Mouse (Mus musculus) fat pad, adult 2 months (tissue): ENCODE results near the gene Ngfr.

Experiments used
- DNase-seq: peaks from one replicate; pipeline ENCODE4 v3.0.0-alpha.2; 2011; ENCODE audit warnings: low read depth, low spot score; ENCODE audit errors: extremely low read depth

Gene Ngfr

DNA sequence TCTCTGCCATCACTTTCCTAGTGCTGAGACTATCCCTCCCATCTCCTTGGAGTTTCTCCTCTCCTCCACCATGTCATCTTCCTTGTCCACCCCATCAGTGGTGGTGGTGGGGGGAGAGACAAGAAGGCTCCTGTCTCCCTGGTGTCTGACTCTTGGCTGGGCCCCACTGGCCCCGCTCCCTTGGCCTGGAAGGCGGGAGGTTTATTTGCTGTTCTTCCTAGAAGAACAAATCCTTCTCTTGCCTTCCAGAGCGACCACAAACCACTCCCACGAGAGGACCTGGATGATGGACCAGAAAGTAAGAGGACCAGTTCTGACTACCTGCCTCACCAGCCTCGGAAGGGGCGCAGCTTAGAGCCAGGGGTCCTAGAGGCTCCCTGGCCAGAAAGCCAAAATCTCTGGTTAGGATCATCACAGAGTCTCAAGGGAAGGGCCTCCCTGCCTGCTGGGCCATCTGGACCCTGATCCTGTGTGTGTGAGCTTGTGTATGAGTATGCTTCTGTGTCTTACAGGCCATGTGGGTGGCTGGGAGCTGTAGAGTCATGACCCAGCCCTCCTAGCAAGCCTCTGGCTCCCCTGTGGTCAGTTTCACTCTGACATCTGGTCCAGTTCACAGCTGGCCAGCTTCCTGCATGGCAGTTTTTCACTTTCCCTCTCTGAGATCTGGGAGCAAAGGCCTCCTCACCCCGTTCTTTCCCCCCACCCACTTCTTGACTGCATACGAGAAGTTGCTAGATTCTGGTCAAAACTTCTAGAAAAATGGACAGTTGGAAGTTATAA lies 19.4 kb downstream of the Ngfr start:
- DNase-seq = no peak

DNA sequence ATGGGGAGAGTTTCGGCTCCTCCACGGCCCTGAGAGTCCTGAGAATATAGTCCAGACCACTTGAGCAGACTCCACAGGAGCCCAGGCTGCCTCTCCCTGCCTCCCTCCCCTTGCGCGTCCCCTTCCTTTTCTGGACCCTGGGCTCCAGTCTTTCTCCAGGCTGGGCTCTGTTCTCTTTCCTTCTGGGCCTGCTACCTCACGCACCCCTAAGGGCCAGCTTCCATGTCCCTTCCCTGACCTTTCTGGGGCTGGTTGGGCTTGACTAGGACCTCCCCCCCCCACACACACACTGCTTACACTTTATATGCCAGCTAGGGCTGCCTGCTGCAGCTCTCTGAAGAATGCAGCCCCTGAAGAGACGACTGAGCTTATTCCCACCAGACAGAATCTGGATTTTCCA lies 20.2 kb downstream of the Ngfr start:
- DNase-seq = no peak

- no peak for DNase-seq
Measured at GRCm38 (mm10) chr11:95565327-95565726, 22.2 kb downstream of the Ngfr start.

DNA sequence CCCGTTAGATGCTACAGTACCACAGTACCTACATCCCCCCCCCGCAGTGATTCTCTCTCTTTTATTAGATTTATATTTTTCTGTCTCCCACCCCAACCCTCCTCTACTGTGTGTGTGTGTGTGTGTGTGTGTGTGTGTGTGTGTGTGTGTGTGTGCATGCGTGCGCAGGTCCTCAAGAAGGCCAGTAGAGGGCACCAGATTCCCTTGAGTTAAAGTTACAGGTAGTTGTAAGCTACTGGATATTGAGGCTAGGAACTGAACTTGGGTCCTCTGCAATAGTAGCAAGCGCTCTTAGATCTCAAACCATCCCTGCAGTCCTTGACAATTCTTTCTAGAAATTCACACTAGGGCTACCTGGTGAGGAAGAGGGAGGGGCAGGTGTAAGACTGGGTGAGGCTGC lies 23.7 kb downstream of the Ngfr start:
- DNase-seq = no peak

- no peak for DNase-seq
Measured at GRCm38 (mm10) chr11:95560773-95561172, 26.8 kb downstream of the Ngfr start.

DNA sequence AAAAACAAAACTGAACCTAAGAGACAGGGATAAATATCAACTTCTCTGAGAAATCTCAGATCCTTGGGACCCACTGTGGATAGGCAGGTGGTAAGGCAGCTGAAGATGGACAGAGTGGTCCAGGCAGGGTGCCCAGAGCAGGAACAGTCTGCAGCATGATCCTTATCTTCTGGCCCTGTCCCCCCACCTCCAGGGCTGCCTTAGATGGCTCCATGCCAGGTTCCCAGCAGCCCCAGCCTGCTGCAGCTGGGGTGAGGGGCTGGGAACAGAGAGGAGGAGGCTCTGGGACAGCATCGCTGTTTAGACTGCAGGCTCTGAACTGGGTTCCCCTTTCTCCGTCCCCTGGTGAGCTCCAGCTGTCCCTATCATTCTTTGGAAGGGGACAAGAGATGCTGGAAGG lies 27.8 kb downstream of the Ngfr start:
- DNase-seq = no peak

- peak; percentile 56 for DNase-seq
Measured at GRCm38 (mm10) chr11:95557719-95558118, 29.8 kb downstream of the Ngfr start.

DNA sequence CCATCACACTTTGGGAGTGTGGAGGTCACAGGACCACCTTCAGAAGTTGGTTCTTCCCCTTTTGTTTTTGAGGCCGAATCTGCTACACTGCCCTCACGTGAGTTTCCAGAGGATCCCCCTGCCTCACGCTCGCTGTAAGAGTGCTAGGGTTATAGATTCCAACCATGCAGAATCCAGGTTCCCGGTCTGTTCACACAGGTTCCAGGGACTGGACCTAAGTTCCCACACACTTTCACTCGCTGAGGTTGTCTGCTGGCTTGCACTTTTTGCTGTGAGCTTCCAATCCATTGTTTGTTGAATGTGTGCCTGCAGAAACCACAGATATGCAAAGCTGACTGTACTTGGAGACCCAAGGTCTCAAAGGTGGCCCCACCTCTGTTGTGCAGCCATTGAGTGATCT lies 30.5 kb downstream of the Ngfr start:
- DNase-seq = no peak

GRCm38 (mm10) chr11:95555279-95555678 lies 32.3 kb downstream of the Ngfr start:
- DNase-seq = no peak

DNA sequence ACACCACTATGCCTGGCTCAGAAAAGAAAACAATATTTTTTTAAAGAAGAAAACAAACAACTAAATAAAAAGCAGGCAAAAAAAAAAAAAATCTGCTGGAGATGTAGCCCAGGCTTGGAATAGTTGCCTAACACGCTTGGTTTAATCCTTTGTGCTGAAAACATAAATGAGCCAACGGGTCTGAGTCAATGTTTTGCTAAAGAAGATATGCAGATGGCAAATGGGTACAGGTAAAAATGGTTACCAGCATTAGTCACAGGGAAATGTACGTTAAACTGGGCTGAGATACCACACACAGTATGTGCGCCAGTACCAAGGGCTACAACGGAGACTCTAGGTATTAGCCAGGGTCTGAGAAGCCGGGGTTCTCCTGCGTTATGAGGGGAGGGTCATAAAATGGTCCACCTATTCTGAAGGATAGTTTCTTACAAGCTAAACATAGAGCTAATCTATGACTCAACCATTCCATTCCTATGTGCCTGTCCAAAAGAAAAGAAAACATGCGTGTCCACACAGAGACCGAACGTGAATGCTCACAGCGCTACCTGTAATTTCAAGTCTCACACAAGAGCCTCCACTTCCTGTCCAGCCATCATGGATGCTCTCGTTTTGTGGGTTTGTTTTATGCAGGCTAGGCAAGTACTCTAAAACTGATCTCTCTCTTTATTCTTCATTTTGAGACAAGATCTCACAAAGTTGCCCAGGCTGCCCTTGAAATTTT lies 37.1 kb downstream of the Ngfr start:
- no peak for DNase-seq

- DNase-seq = no peak
Measured at GRCm38 (mm10) chr11:95546021-95546782, 41.3 kb downstream of the Ngfr start.

DNA sequence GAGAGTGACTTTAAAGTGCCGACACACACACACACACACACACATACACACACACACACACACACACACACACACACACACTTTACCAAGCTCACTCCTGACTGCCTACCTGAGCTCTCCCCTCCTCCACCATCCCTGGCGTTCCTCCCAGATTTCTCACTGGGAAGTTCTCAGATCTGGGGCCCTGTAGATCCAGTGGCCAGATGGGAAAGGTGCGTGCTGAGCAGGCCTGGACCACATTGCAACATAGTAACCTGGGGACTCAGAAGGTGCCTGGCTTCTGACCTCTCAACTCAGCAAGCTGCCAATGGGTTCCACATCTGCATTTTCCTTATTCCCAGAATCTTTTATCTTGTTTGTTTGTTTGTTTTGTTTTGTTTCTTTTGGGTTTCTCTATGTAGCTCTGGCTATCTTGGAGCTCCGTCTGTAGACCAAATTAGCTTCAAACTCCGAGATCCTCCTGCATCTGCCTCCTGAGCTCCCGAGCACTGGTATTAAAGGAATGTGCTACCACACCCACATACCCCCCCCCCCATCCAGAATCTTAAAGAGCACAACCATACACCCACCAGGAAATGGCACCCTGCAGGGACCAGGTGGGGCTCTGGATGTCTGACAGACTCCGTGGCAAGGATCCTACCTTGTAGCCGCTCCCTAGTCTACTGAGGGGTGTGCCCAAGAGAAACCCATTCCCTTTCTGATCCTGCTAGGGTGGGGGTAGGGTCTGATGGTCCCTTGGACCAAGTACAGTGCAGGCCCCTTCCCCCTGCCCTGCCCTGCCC lies 42.8 kb downstream of the Ngfr start:
- no peak for DNase-seq

- DNase-seq = no peak
Measured at GRCm38 (mm10) chr11:95540637-95541385, 46.7 kb downstream of the Ngfr start.

DNA sequence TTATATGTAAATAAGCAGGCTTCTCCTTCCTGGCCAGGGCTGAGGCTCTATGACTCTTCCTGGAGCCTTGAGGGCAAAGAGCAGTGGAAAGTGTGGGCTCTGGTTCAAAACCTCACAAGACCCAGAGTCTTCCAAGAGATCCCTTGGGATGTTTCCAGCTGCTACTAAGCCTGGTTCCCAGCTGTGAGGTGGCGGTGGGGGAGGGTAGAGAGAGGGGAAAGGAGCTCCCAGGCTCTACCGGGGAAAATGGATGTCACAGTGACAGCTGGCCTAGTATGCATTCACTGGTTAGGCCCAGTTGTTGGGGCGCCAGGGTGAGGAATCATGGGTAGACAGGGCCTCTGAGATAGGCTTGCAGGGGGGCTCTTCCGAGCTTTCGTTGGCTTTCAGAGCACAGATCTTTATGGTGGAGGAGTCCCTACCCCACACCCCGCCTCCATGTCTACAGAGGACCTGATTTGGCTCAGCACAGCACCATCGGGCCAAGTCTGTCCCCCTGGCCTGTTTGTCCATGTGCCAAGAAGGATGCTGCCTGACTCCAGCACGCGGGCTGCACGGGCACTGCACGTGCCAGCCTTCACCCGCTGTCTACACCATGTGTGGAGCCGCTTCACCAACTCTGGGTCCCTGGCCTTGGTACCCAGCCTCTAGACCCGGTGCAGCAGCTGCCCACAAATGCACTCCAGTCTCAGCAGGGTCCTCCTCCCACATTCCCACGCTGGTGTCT lies 49.0 kb downstream of the Ngfr start:
- no peak for DNase-seq

GRCm38 (mm10) chr11:95533484-95534160 lies 53.9 kb downstream of the Ngfr start:
- DNase-seq = no peak

DNA sequence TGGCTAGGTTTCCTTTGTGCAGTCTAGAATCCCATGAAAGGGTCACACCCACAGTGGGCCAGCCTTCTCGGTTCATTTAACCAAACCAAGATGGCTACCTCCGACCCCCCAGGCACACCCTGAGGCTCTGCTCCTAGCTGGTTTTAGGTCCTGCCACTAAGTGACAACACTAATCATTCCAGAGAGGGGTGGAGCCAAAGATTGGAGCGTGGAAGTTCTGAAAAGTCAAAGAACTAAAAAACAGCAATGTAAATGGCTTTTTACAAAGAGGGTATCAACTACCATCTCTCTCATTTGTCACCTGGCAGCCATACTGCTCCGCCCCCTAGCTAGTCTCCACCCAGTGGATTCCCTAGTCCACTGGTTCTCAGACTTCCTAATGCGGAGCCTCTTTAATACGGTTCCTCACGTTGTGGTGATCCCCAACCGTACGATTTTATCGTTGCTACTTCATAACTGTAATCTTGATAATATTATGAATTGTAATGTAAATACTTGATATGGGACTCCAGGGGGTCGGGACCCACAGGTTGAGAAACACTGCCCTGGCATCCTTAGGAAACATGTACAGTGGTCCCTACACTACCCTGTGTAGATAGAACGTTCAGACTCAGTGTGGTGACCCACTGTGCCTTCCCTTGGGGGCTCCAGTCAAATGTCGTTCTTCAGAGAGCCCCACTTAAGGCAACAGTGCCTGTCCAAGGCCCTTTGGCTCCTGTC lies 55.0 kb downstream of the Ngfr start:
- DNase-seq = no peak

DNA sequence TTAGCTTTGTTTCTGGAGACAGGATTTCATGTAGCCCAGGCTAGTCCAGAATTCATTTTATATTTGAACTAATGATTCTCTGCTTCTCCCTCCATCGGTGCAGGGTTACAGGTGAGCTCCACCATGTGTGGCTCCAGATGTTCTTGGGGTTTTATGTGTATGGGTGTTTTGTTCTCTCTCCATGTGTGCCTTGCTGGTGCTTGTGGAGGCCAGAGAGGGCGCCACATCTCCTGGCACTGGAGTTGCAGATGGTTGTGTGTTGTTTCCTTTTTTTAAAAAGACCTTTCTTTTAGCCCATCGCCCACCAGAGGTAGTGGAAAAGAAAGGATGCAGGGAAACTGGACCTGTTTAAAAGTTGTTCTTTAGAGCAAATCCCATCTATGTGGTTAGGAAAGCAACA lies 59.3 kb downstream of the Ngfr start:
- DNase-seq = no peak

DNA sequence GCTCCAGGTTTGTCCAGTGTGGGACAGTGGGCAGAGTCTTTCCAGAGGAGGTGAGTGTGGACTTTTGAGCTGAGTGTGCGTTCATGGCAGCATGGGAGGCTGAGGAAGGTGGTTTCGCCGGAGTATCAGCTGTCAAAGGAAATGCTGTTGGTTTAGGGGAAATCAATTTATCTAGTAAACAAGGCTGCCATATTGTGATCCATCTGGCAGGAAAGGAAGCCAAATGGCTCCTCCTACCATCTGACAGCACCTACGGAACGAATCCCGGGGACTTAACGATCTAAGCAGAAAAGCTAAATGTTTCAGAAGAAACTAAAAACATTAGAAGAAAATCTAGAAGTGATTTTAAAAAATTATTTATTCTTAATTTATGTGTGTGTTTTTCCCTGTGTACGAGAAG lies 60.2 kb downstream of the Ngfr start:
- DNase-seq = no peak
